Mouse (Mus musculus) heart, postnatal 0 days (tissue): ENCODE data around the gene Tmem98.

ENCODE experiments used
- CTCF ChIP-seq: IDR thresholded peaks from 2 replicates; pipeline ENCODE4 v1.5.1; 2016; ENCODE audit warnings: antibody characterized with exemption, control low read depth, low read depth
- EP300 ChIP-seq: IDR thresholded peaks from 2 replicates; pipeline ENCODE4 v1.6.1; 2016; ENCODE audit warnings: antibody characterized with exemption, low read depth

GRCm38 (mm10) chr11:80868039-80868438, 58.1 kb downstream of the Tmem98 start:
- TF ChIP-seq CTCF (no peak), EP300 (no peak)
